Mouse (Mus musculus): ENCODE measurements around the gene Dpp3. TPM values are rescaled to one million over a fixed set of nuclear protein-coding genes. Genes with fewer than 3 reads are reported as not detected.
"Not testable (repeated sequence)": the region's sequence is repeated elsewhere in the genome, so short reads cannot be mapped to it uniquely, and the experiment has no call there.

Gene Dpp3
- total RNA-seq (2021) (100 to 1,000 TPM in 1 of 2 experiments, 10 to 100 TPM in 1; 93.0 to 104 TPM), polyA plus RNA-seq (2012; rRNA removed) (259 and 313 TPM in 2 replicates)
- long read RNA-seq, transcript Dpp3-201 (18 exons, 2,683 nt): major isoform, 94 of 144 reads
- long read RNA-seq, partial matches to known transcripts: 18 of 144 reads
- long read RNA-seq, other reads (novel, unspliced or antisense): 32 of 144 reads

DNA sequence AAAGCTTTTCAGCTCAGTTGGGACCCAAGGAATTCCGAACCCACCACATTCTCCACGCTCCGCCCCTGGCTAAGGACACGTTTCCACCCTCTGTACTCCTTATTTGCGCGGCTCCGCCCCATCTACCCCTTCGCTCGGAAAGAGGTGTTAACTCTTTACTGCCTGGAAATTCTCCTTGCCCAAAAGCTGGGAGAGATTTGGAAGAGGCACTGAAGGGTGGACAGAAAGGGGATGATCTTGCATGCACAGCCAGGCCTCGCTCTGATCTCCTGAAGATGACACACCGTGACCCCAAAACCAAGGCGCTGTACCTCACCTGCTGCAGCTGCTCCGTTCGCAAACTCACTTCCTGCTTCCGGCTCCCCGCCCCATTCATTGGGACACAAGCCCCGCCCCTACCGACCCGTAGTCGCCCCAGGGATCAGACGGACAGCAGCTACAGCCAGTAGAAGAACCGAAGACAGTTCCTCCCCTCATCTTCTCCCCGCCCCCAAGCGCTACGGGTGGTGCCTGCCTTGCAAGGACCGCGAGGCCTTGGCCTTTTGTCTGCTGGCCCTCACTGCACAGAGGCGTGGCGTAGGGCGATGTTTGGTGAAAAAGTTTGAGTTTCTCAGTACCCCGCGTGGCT is at the start of gene Dpp3:
Gene Dpp3, minus strand, starts transcription at position 384 of the 628 bp plus-strand sequence.
- peak; percentile 99 for DNase-seq

GRCm38 (mm10) chr19:4968236-4968635 is 40.1 kb upstream of the Dpp3 start:
- DNase-seq: no peak

DNA sequence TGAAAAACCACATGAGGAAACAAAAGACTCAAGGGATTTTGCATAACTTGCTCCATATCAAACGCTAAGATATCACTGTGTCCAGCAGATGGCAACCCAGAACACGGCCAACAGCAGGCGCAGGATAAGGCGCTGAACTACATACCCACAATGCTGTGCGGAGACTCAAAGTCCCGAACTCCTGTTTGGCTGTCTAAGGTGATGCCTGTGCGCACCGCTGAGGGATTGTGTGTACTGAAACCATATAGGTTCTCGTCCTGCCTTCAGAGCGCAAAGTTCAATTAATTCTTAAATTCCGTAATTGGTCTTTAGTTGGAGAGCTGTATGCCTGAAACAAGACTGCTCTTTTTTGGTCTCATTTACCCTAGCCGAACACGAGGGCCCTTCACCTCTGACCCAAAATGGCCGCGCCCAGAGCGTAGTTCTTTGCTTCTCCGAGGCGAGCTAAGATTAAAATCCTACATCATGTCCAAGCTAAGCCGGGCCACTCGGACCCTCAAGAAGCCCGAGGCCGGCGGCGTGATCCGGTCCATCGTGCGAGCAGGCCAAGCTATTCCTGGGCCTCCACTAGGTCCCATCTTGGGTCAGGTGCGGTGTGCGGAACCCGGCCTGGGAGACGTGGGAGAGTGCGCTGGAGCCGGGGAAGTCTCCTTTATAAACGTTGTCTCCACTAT is 34.0 kb upstream of the Dpp3 start, which contains the start of gene Mrpl11:
Gene Mrpl11, plus strand, starts transcription at position 220 of the 674 bp plus-strand sequence.
- DNase-seq: peak; percentile 91

GRCm38 (mm10) chr19:4948641-4949040 is 20.6 kb upstream of the Dpp3 start:
- not testable (repeated sequence) for DNase-seq

DNA sequence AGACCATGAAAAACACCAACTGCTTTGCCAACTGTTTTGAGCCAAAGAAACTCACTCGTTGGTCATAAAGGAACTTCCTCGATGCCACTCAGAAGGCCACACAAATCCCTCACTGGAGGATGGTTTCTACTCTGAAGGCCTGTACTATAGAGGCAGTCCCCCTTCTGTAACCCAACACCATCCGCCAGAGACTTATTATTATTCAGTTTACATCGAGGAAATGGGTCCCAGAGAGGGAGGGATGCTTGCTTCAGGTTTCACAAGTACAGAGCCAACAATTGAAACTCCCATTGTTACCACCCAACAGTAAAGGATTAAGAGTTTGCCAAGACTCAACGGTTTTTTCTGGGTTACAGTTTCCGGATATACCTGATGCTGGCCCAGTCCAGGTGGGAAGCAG is 17.5 kb upstream of the Dpp3 start:
- no peak for DNase-seq

DNA sequence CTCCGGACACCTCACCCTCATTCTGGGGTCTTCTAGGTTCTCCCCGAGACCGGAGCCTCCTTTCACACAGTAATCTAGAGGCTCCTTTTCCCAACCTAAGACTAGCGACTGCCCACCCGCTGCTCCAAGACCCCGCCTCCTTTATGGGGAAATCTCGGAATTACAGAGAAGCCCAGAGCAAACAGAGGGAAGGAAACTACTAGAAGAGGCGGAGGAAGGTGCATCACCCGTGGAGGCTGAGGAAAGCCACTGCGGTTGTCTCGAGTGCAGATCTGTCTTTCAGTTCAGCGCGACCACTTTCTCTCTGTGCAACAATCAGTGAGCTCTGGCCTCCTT is 15.1 kb upstream of the Dpp3 start:
- DNase-seq: no peak

DNA sequence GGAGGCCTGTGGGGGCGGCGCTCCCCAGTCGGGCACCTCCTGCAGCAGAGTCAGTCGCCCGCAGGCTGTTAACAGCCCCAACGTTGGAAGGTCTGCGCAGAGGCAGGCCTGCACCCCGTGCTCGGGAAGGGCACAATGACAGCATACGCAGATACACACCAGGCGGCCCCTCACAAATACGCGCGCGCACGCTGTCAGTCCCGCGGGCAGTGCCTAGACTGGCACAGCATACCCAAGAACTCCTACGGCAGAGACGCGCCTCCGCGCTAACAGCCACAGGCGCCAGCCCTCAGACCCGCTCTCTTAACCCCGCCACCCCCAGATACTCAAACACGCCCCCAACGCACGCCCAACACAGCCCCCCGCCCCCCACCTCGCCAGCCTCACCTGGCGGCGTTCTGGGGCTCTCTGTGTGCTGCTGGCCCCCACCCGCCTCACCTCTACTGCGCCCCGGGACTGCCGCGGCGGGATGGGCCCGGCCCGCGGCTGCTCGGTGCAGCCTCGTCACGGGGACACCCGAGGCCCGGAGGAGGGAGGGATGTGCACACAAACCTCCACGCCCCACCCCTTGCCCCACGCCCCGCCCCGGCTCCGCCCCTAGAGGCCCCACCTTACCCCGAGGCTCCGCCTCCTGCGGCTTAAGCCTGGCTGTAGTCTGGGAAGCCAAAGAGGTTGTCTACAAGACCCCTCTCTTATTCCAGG is 14.6 kb upstream of the Dpp3 start, which contains the start of gene Peli3:
Gene Peli3, minus strand, starts transcription at position 577 of the 702 bp plus-strand sequence.
- DNase-seq: peak; percentile 94

GRCm38 (mm10) chr19:4937444-4938310 is 9.6 kb upstream of the Dpp3 start:
- no peak for DNase-seq

GRCm38 (mm10) chr19:4936896-4937295 is 8.8 kb upstream of the Dpp3 start:
- DNase-seq: no peak

DNA sequence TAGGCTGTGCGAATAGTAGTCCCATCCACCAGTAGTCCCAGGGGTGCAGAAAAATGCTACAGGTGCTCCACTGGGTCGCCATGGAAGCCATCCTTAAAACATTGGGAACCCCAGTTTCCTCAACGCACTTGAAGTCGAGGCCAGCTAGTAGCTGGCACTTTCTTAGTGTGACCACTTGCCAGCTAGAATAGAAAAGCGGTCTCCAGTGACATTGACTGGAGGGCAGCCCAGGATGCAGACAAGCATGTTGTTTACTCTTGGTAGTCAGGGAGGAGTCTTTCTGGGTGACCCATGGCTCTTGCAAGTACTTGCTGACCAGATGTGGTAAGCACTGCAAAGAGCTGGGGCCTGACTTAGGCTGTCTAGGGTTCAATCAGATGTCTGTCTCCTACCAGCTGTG is 694 bp upstream of the Dpp3 start:
- DNase-seq: peak; percentile 38

GRCm38 (mm10) chr19:4925121-4925860 is 2.8 kb downstream of the Dpp3 start:
- DNase-seq: no peak

GRCm38 (mm10) chr19:4919652-4920051 is 8.4 kb downstream of the Dpp3 start:
- DNase-seq: peak; percentile 53

- no peak for DNase-seq
These were observed 11.3 kb downstream of the Dpp3 start for GRCm38 (mm10) chr19:4916827-4917226.

DNA sequence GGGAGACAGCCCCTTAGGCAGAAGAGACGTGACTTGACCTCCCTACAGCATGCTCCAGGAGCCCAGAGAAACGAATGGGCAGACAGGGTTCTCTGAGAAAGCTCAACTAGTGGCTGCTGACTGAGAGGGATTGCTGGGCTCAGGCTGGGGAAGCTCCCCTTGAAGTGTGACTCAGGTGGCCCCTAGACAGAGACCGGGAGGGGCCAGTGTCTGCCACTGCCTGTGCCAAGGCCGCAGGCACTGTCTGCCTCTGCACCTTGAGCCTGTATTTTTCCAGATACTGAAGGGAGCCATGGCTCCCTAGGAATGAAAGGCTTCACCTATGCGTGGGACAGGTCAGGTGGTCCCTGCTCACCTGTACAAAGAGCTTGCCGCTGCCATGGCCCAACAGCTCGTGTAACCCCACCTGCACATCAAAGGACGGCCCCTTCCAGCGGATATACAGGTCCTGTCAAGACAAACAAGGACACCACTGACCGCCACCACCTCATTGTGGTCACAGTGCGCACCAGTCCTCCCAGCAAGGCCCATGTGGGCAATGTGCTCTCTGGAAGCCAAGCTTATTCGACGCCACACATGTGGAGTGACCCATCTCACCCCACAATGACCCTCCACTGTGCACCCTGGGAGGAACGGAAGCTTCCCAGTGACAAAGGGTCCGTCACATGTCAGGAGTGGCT is 12.0 kb downstream of the Dpp3 start:
- DNase-seq: peak; percentile 76

DNA sequence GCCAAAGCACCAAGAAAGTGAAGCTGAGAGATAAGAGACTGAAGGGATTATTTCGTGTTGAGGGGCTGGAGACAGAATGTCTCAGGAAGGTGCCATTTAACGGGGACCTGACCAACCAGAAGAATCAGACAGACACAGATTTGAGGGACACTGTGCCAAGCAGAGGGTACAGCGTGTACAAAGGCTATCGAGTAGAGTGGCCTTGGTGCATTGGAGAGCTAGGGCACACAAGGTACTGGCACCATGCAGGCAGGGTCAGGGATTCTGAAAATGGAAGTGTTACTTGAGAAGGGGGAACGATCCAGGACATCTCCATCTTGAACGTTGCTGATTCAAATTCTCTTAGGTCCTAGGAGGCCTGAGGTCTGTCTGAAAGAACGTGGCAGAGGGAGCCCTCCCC is 18.7 kb downstream of the Dpp3 start:
- DNase-seq: no peak

DNA sequence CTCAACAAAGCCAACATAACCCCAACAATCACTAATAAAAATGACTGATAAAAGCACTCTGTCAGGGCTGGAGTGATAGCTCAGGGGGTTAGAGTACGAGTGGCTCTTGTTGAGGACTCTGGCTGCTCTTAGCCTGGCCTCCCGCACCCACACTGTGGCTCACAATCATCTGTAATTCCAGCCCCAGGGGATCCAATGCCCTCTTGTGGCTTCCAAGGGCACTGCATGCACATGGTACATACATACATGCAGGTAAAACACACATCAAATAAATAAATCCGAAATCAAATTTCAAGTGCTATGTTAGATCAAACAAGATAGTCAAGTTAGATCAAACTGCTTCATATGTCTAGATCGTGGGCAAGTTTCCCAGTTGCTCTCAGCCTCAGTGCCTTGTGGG is 20.0 kb downstream of the Dpp3 start:
- no peak for DNase-seq

DNA sequence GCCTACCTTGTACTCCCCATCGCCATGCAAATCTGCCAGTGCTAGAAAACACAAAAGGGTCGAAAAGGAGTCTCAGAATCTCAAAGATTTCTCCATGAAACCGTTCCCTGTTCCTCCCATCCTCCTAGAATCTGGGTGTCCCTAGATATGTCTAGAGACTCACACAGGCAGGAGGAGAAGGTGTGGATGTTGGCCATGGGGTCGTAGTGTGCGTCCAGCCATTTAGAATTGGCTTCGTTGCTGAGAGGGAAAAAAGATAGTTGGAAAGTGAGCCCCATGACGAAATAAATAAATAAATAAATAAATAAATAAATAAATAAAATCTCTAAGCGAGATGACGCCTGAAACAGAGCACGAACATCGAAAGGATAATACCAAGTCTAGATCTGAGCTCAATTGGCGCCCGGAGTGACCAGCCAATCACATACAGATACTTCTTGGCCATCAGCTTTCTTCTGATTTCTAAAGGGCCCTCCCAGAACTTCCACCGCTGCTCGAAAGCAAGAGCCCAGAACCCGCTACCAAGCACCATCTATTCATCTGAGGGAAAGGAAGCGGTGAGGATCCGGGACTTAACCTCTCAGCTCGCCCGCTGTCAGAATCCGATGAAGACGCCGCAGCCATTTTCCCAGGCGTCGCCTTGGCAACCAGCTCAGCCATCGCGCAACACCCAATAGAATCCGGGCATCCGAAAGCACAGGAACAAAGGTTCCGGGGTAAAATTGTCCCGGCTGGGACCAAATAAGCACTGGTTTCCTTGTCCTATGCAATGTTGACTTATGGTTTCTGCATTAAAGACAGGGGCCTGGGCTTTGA is 21.9 kb downstream of the Dpp3 start, which contains the start of gene Bbs1:
Gene Bbs1, minus strand, starts transcription at position 650 of the 816 bp plus-strand sequence.
- peak; percentile 82 for DNase-seq

- DNase-seq: no peak
These were observed 28.2 kb downstream of the Dpp3 start for GRCm38 (mm10) chr19:4899888-4900287.

GRCm38 (mm10) chr19:4898972-4899371 is 29.1 kb downstream of the Dpp3 start:
- no peak for DNase-seq

Measured in adrenal gland, adult 2 months (tissue).